Mouse (Mus musculus): ENCODE data around the gene Cep112. TPM values are rescaled to one million over a fixed set of nuclear protein-coding genes. Genes with fewer than 3 reads are reported as not detected.

Gene Cep112
- polyA plus RNA-seq, 1 experiment from 2014 or later: 28.6 TPM

GRCm38 (mm10) chr11:108892406-108892805, 467.4 kb downstream of the Cep112 start:
- Histone ChIP-seq H3K4me2 (ENCODE audit: low read length) (0 out of 2 replicates have a peak overlapping the region, but pooled peaks have one; percentile 12), H3K27ac (ENCODE audit: low read length) (no peak overlapping the region), H3K27me3 (ENCODE audit: control insufficient read depth, insufficient read depth, low read depth, low read length) (peaks cover 3% of the 10 kb centered on the region; the same call in 1 of the 2 replicates), H3K4me3 (ENCODE audit: low read depth, low read length) (no peak overlapping the region), H3K4me1 (ENCODE audit: control insufficient read depth, insufficient read depth, low read length) (peaks cover 33% of the 10 kb centered on the region), H3K9ac (ENCODE audit: low read depth, low read length) (no peak overlapping the region), H3K9me3 (replicated peaks; ENCODE audit: control insufficient read depth, low read length, poor library complexity, severe bottlenecking) (no peaks in the 10 kb centered on the region), H3K36me3 (ENCODE audit: control insufficient read depth, insufficient read depth, low read length) (no peaks in the 10 kb centered on the region)
- ATAC-seq: no peak
- WGBS: 11% methylated on average over 6 of the region's 7 CpGs

GRCm38 (mm10) chr11:108893232-108893790, 468.3 kb downstream of the Cep112 start:
- Histone ChIP-seq H3K9ac (ENCODE audit: low read depth, low read length) (no peak overlapping the region), H3K27ac (ENCODE audit: low read length) (0 out of 2 replicates have a peak overlapping the region, but pooled peaks have one; percentile 7), H3K9me3 (replicated peaks; ENCODE audit: control insufficient read depth, low read length, poor library complexity, severe bottlenecking) (no peaks in the 10 kb centered on the region), H3K4me1 (ENCODE audit: control insufficient read depth, insufficient read depth, low read length) (peaks cover 33% of the 10 kb centered on the region), H3K4me2 (ENCODE audit: low read length) (no peak overlapping the region), H3K36me3 (ENCODE audit: control insufficient read depth, insufficient read depth, low read length) (no peaks in the 10 kb centered on the region), H3K4me3 (ENCODE audit: low read depth, low read length) (no peak overlapping the region), H3K27me3 (ENCODE audit: control insufficient read depth, insufficient read depth, low read depth, low read length) (peaks cover 3% of the 10 kb centered on the region; the same call in 1 of the 2 replicates)
- WGBS: 43% methylated on average over 12 of the region's 12 CpGs
- ATAC-seq: no peak

- peaks cover 3% of the 10 kb centered on the region; the same call in 1 of the 2 replicates for H3K27me3 ChIP-seq (ENCODE audit: control insufficient read depth, insufficient read depth, low read depth, low read length)
- ATAC-seq: no peak
- no peak overlapping the region for H3K9ac ChIP-seq (ENCODE audit: low read depth, low read length)
- no peak overlapping the region for H3K4me2 ChIP-seq (ENCODE audit: low read length)
- H3K9me3 ChIP-seq (replicated peaks; ENCODE audit: control insufficient read depth, low read length, poor library complexity, severe bottlenecking): no peaks in the 10 kb centered on the region
- H3K4me1 ChIP-seq (ENCODE audit: control insufficient read depth, insufficient read depth, low read length): peaks cover 33% of the 10 kb centered on the region
- WGBS: 31% methylated on average over 10 of the region's 10 CpGs
- no peaks in the 10 kb centered on the region for H3K36me3 ChIP-seq (ENCODE audit: control insufficient read depth, insufficient read depth, low read length)
- H3K4me3 ChIP-seq (ENCODE audit: low read depth, low read length): no peak overlapping the region
- no peak overlapping the region for H3K27ac ChIP-seq (ENCODE audit: low read length)
Observed at GRCm38 (mm10) chr11:108893855-108894510, 469.0 kb downstream of the Cep112 start.

- no peak for ATAC-seq
- Histone ChIP-seq H3K4me3 (ENCODE audit: low read depth, low read length) (no peak overlapping the region), H3K27ac (ENCODE audit: low read length) (no peak overlapping the region), H3K9me3 (replicated peaks; ENCODE audit: control insufficient read depth, low read length, poor library complexity, severe bottlenecking) (no peaks in the 10 kb centered on the region), H3K27me3 (ENCODE audit: control insufficient read depth, insufficient read depth, low read depth, low read length) (peaks cover 3% of the 10 kb centered on the region; the same call in 1 of the 2 replicates), H3K36me3 (ENCODE audit: control insufficient read depth, insufficient read depth, low read length) (no peaks in the 10 kb centered on the region), H3K4me1 (ENCODE audit: control insufficient read depth, insufficient read depth, low read length) (peaks cover 11% of the 10 kb centered on the region), H3K4me2 (ENCODE audit: low read length) (no peak overlapping the region), H3K9ac (ENCODE audit: low read depth, low read length) (no peak overlapping the region)
- WGBS: 85% methylated on average over 4 of the region's 4 CpGs
Observed at GRCm38 (mm10) chr11:108897034-108897433, 472.0 kb downstream of the Cep112 start.

GRCm38 (mm10) chr11:108898063-108898462, 473.1 kb downstream of the Cep112 start:
- ATAC-seq: no peak
- Histone ChIP-seq H3K4me1 (ENCODE audit: control insufficient read depth, insufficient read depth, low read length) (peaks cover 8% of the 10 kb centered on the region; the same call in 1 of the 2 replicates), H3K27ac (ENCODE audit: low read length) (no peak overlapping the region), H3K27me3 (ENCODE audit: control insufficient read depth, insufficient read depth, low read depth, low read length) (peaks cover 2% of the 10 kb centered on the region; the same call in 1 of the 2 replicates), H3K9ac (ENCODE audit: low read depth, low read length) (no peak overlapping the region), H3K36me3 (ENCODE audit: control insufficient read depth, insufficient read depth, low read length) (no peaks in the 10 kb centered on the region), H3K9me3 (replicated peaks; ENCODE audit: control insufficient read depth, low read length, poor library complexity, severe bottlenecking) (no peaks in the 10 kb centered on the region), H3K4me3 (ENCODE audit: low read depth, low read length) (no peak overlapping the region), H3K4me2 (ENCODE audit: low read length) (no peak overlapping the region)
- 80% methylated on average over 9 of the region's 9 CpGs for WGBS

GRCm38 (mm10) chr11:108898483-108898882, 473.5 kb downstream of the Cep112 start:
- H3K27ac ChIP-seq (ENCODE audit: low read length): no peak overlapping the region
- ATAC-seq: no peak
- H3K4me3 ChIP-seq (ENCODE audit: low read depth, low read length): no peak overlapping the region
- H3K4me1 ChIP-seq (ENCODE audit: control insufficient read depth, insufficient read depth, low read length): peaks cover 4% of the 10 kb centered on the region; the same call in 1 of the 2 replicates
- no peak overlapping the region for H3K4me2 ChIP-seq (ENCODE audit: low read length)
- no peaks in the 10 kb centered on the region for H3K9me3 ChIP-seq (replicated peaks; ENCODE audit: control insufficient read depth, low read length, poor library complexity, severe bottlenecking)
- no peaks in the 10 kb centered on the region for H3K36me3 ChIP-seq (ENCODE audit: control insufficient read depth, insufficient read depth, low read length)
- no peaks in the 10 kb centered on the region for H3K27me3 ChIP-seq (ENCODE audit: control insufficient read depth, insufficient read depth, low read depth, low read length)
- 82% methylated on average over 6 of the region's 6 CpGs for WGBS
- H3K9ac ChIP-seq (ENCODE audit: low read depth, low read length): no peak overlapping the region

- no peaks in the 10 kb centered on the region for H3K9me3 ChIP-seq (replicated peaks; ENCODE audit: control insufficient read depth, low read length, poor library complexity, severe bottlenecking)
- H3K4me3 ChIP-seq (ENCODE audit: low read depth, low read length): no peak overlapping the region
- no peaks in the 10 kb centered on the region for H3K27me3 ChIP-seq (ENCODE audit: control insufficient read depth, insufficient read depth, low read depth, low read length)
- no peak overlapping the region for H3K27ac ChIP-seq (ENCODE audit: low read length)
- ATAC-seq: peak; percentile 70; the same call in 1 of the 2 replicates
- no peak overlapping the region for H3K9ac ChIP-seq (ENCODE audit: low read depth, low read length)
- H3K36me3 ChIP-seq (ENCODE audit: control insufficient read depth, insufficient read depth, low read length): no peaks in the 10 kb centered on the region
- WGBS: 74% methylated on average over 9 of the region's 10 CpGs
- H3K4me2 ChIP-seq (ENCODE audit: low read length): no peak overlapping the region
- H3K4me1 ChIP-seq (ENCODE audit: control insufficient read depth, insufficient read depth, low read length): no peaks in the 10 kb centered on the region
Observed at GRCm38 (mm10) chr11:108900718-108901488, 475.9 kb downstream of the Cep112 start.

- Histone ChIP-seq H3K4me2 (ENCODE audit: low read length) (no peak overlapping the region), H3K9ac (ENCODE audit: low read depth, low read length) (no peak overlapping the region), H3K4me3 (ENCODE audit: low read depth, low read length) (no peak overlapping the region), H3K4me1 (ENCODE audit: control insufficient read depth, insufficient read depth, low read length) (no peaks in the 10 kb centered on the region), H3K27ac (ENCODE audit: low read length) (no peak overlapping the region), H3K36me3 (ENCODE audit: control insufficient read depth, insufficient read depth, low read length) (no peaks in the 10 kb centered on the region), H3K27me3 (ENCODE audit: control insufficient read depth, insufficient read depth, low read depth, low read length) (no peaks in the 10 kb centered on the region), H3K9me3 (replicated peaks; ENCODE audit: control insufficient read depth, low read length, poor library complexity, severe bottlenecking) (no peaks in the 10 kb centered on the region)
- ATAC-seq: 0 out of 2 replicates have a peak, but pooled peaks have one; percentile 37
- 67% methylated on average over 7 of the region's 7 CpGs for WGBS
Observed at GRCm38 (mm10) chr11:108901670-108902069, 476.7 kb downstream of the Cep112 start.
